Mouse (Mus musculus): ENCODE measurements around the gene Asb9.

Asb9 gene

GRCm38 (mm10) chrX:164505709-164506498 lies at the start of gene Asb9:
Asb9 (plus strand) TSS chrX:164506327.
- no peak for DNase-seq (ENCODE audit: low read depth)

GRCm38 (mm10) chrX:164459205-164459878 lies 46.8 kb upstream of the Asb9 start:
- no peak for DNase-seq (ENCODE audit: low read depth)

GRCm38 (mm10) chrX:164502258-164502657 lies 3.9 kb upstream of the Asb9 start:
- no peak for DNase-seq (ENCODE audit: low read depth)

- DNase-seq (ENCODE audit: low read depth) = no peak
These were observed 941 bp downstream of the Asb9 start for GRCm38 (mm10) chrX:164507068-164507467.

GRCm38 (mm10) chrX:164508728-164509127 lies 2.6 kb downstream of the Asb9 start:
- no peak for DNase-seq (ENCODE audit: low read depth)

GRCm38 (mm10) chrX:164522138-164522537 lies 16.0 kb downstream of the Asb9 start:
- DNase-seq (ENCODE audit: low read depth) = no peak

- DNase-seq (ENCODE audit: low read depth) = no peak
These were observed 20.4 kb downstream of the Asb9 start for GRCm38 (mm10) chrX:164526566-164526965.

GRCm38 (mm10) chrX:164541436-164542317 lies 35.5 kb downstream of the Asb9 start:
- peak; percentile 6 for DNase-seq (ENCODE audit: low read depth)

GRCm38 (mm10) chrX:164570195-164570594 lies 64.1 kb downstream of the Asb9 start:
- DNase-seq (ENCODE audit: low read depth) = no peak

GRCm38 (mm10) chrX:164576967-164577366 lies 70.8 kb downstream of the Asb9 start:
- DNase-seq (ENCODE audit: low read depth) = no peak

Data from c-Kit-positive CD71-positive TER-119-negative erythroid progenitor cells, embryonic 14.5 days (primary cell).